Mouse (Mus musculus): ENCODE results near the gene Park7. TPM values are rescaled to one million over a fixed set of nuclear protein-coding genes. Genes with fewer than 3 reads are reported as not detected.

Park7 gene
- polyA plus RNA-seq, 1 experiment, result 312 TPM

- H3K27me3 ChIP-seq (ENCODE audit: control insufficient read depth, insufficient read depth, insufficient read length), result no peaks in the 10 kb centered on the region
- no peak overlapping the region for H3ac ChIP-seq (ENCODE audit: control insufficient read depth, insufficient read length)
- no peak overlapping the region for H3K4me3 ChIP-seq
- no peak overlapping the region for H3K4me2 ChIP-seq (ENCODE audit: low read depth)
- no peak for TF ChIP-seq E2F4 (IDR thresholded peaks at IDR 0.05; ENCODE audit: insufficient read depth)
- no peaks in the 10 kb centered on the region for H3K79me2 ChIP-seq (ENCODE audit: control insufficient read depth, insufficient read depth)
- no peaks in the 10 kb centered on the region for H3K36me3 ChIP-seq (ENCODE audit: control insufficient read depth, insufficient read depth)
Observed at GRCm38 (mm10) chr4:150889273-150889954, 24.8 kb downstream of the Park7 start.

GRCm38 (mm10) chr4:150888492-150888891 lies 25.7 kb downstream of the Park7 start:
- Histone ChIP-seq H3K27me3 (ENCODE audit: control insufficient read depth, insufficient read depth, insufficient read length) (no peaks in the 10 kb centered on the region), H3K4me2 (ENCODE audit: low read depth) (no peak overlapping the region), H3K79me2 (ENCODE audit: control insufficient read depth, insufficient read depth) (no peaks in the 10 kb centered on the region), H3K36me3 (ENCODE audit: control insufficient read depth, insufficient read depth) (no peaks in the 10 kb centered on the region), H3K4me3 (no peak overlapping the region), H3ac (ENCODE audit: control insufficient read depth, insufficient read length) (no peak overlapping the region)
- TF ChIP-seq MYOG (IDR thresholded peaks at IDR 0.05; ENCODE audit: control insufficient read depth in 1 of 3, insufficient read depth in 1 of 3, insufficient read length in 2 of 3, low read depth in 2 of 3) (no peak), REST (IDR thresholded peaks at IDR 0.05; ENCODE audit: insufficient read depth, insufficient read length) (no peak), POLR2A (IDR thresholded peaks at IDR 0.05; ENCODE audit: insufficient read length, low read depth) (no peak), TCF3 (IDR thresholded peaks at IDR 0.05; ENCODE audit: insufficient read length, low read depth) (no peak), E2F4 (IDR thresholded peaks at IDR 0.05; ENCODE audit: insufficient read depth) (no peak), CEBPB (IDR thresholded peaks at IDR 0.05; ENCODE audit: insufficient read depth, poor library complexity, severe bottlenecking) (no peak), USF1 (IDR thresholded peaks at IDR 0.05; ENCODE audit: low read depth) (no peak), SRF (IDR thresholded peaks at IDR 0.05; ENCODE audit: control insufficient read depth, insufficient read length, low read depth) (no peak), MYOD1 (IDR thresholded peaks at IDR 0.05; ENCODE audit: control insufficient read depth in 1 of 3, insufficient read length in 2 of 3, low read depth in 2 of 3) (no peak), MAX (IDR thresholded peaks at IDR 0.05; ENCODE audit: low read depth) (no peak), TCF12 (IDR thresholded peaks at IDR 0.05; ENCODE audit: insufficient read depth, poor library complexity, severe bottlenecking) (no peak), POLR2AphosphoS2 (IDR thresholded peaks at IDR 0.05; ENCODE audit: insufficient read length, low read depth) (no peak)

GRCm38 (mm10) chr4:150887903-150888302 lies 26.3 kb downstream of the Park7 start:
- Histone ChIP-seq H3K27me3 (ENCODE audit: control insufficient read depth, insufficient read depth, insufficient read length) (no peaks in the 10 kb centered on the region), H3ac (ENCODE audit: control insufficient read depth, insufficient read length) (no peak overlapping the region), H3K4me3 (no peak overlapping the region), H3K36me3 (ENCODE audit: control insufficient read depth, insufficient read depth) (no peaks in the 10 kb centered on the region), H3K4me2 (ENCODE audit: low read depth) (no peak overlapping the region), H3K79me2 (ENCODE audit: control insufficient read depth, insufficient read depth) (no peaks in the 10 kb centered on the region)
- TF ChIP-seq TCF12 (IDR thresholded peaks at IDR 0.05; ENCODE audit: insufficient read depth, poor library complexity, severe bottlenecking) (no peak), POLR2A (IDR thresholded peaks at IDR 0.05; ENCODE audit: insufficient read length, low read depth) (no peak), E2F4 (IDR thresholded peaks at IDR 0.05; ENCODE audit: insufficient read depth) (no peak), MYOG (IDR thresholded peaks at IDR 0.05; ENCODE audit: control insufficient read depth in 1 of 3, insufficient read depth in 1 of 3, insufficient read length in 2 of 3, low read depth in 2 of 3) (no peak), MYOD1 (IDR thresholded peaks at IDR 0.05; ENCODE audit: control insufficient read depth in 1 of 3, insufficient read length in 2 of 3, low read depth in 2 of 3) (no peak), REST (IDR thresholded peaks at IDR 0.05; ENCODE audit: insufficient read depth, insufficient read length) (no peak), USF1 (IDR thresholded peaks at IDR 0.05; ENCODE audit: low read depth) (no peak), POLR2AphosphoS2 (IDR thresholded peaks at IDR 0.05; ENCODE audit: insufficient read length, low read depth) (no peak), TCF3 (IDR thresholded peaks at IDR 0.05; ENCODE audit: insufficient read length, low read depth) (no peak), SRF (IDR thresholded peaks at IDR 0.05; ENCODE audit: control insufficient read depth, insufficient read length, low read depth) (no peak), MAX (IDR thresholded peaks at IDR 0.05; ENCODE audit: low read depth) (no peak), CEBPB (IDR thresholded peaks at IDR 0.05; ENCODE audit: insufficient read depth, poor library complexity, severe bottlenecking) (no peak)

GRCm38 (mm10) chr4:150882632-150883031 lies 31.6 kb downstream of the Park7 start:
- H3K27me3 ChIP-seq (ENCODE audit: control insufficient read depth, insufficient read depth, insufficient read length), result no peaks in the 10 kb centered on the region
- TF ChIP-seq TCF3 (IDR thresholded peaks at IDR 0.05; ENCODE audit: insufficient read length, low read depth), result no peak
- TF ChIP-seq MYOG (IDR thresholded peaks at IDR 0.05; ENCODE audit: control insufficient read depth in 1 of 3, insufficient read depth in 1 of 3, insufficient read length in 2 of 3, low read depth in 2 of 3), result no peak
- TF ChIP-seq POLR2A (IDR thresholded peaks at IDR 0.05; ENCODE audit: insufficient read length, low read depth), result no peak
- no peak for TF ChIP-seq USF1 (IDR thresholded peaks at IDR 0.05; ENCODE audit: low read depth)
- no peak overlapping the region for H3K4me2 ChIP-seq (ENCODE audit: low read depth)
- no peaks in the 10 kb centered on the region for H3K79me2 ChIP-seq (ENCODE audit: control insufficient read depth, insufficient read depth)
- no peaks in the 10 kb centered on the region for H3K36me3 ChIP-seq (ENCODE audit: control insufficient read depth, insufficient read depth)
- H3ac ChIP-seq (ENCODE audit: control insufficient read depth, insufficient read length), result no peak overlapping the region
- no peak overlapping the region for H3K4me3 ChIP-seq

- no peak overlapping the region for H3K4me2 ChIP-seq (ENCODE audit: low read depth)
- no peaks in the 10 kb centered on the region for H3K27me3 ChIP-seq (ENCODE audit: control insufficient read depth, insufficient read depth, insufficient read length)
- no peak overlapping the region for H3K4me3 ChIP-seq
- no peak for TF ChIP-seq MYOG (IDR thresholded peaks at IDR 0.05; ENCODE audit: control insufficient read depth in 1 of 3, insufficient read depth in 1 of 3, insufficient read length in 2 of 3, low read depth in 2 of 3)
- no peak for TF ChIP-seq REST (IDR thresholded peaks at IDR 0.05; ENCODE audit: insufficient read depth, insufficient read length)
- no peak for TF ChIP-seq POLR2AphosphoS2 (IDR thresholded peaks at IDR 0.05; ENCODE audit: insufficient read length, low read depth)
- no peak for TF ChIP-seq MYOD1 (IDR thresholded peaks at IDR 0.05; ENCODE audit: control insufficient read depth in 1 of 3, insufficient read length in 2 of 3, low read depth in 2 of 3)
- no peak for TF ChIP-seq E2F4 (IDR thresholded peaks at IDR 0.05; ENCODE audit: insufficient read depth)
- TF ChIP-seq SRF (IDR thresholded peaks at IDR 0.05; ENCODE audit: control insufficient read depth, insufficient read length, low read depth), result no peak
- H3K36me3 ChIP-seq (ENCODE audit: control insufficient read depth, insufficient read depth), result no peaks in the 10 kb centered on the region
- no peaks in the 10 kb centered on the region for H3K79me2 ChIP-seq (ENCODE audit: control insufficient read depth, insufficient read depth)
- H3ac ChIP-seq (ENCODE audit: control insufficient read depth, insufficient read length), result no peak overlapping the region
Observed at GRCm38 (mm10) chr4:150880364-150880763, 33.9 kb downstream of the Park7 start.
